Mouse (Mus musculus): Measurements from ENCODE around the gene Gdf10.

DNA sequence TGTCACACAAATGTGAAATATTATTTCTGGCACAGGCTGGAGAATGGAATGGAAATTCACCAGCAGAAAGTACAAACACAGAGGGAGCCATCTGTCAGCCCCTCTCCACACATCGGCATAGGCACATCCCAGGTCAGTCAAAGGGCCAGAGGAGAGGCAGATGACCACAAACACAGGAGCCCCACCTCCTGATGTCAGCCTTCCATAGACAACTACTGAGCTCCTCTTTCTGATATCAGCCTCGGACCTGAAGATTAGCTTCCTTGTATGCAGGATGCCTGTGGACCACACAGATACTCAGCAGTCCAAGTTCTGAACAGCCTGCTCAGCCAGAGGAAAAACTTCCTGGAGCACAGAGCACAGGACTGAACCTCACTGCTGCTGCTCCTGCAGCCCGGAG lies 33.4 kb upstream of the Gdf10 start:
- TF ChIP-seq CTCF (IDR thresholded peaks at IDR 0.05; ENCODE audit: insufficient read depth, low read length): no peak
- no peak for TF ChIP-seq POLR2A (IDR thresholded peaks at IDR 0.05; ENCODE audit: borderline replicate concordance, extremely low read depth, low read depth, low read length)
